Mouse (Mus musculus) CH12.LX (cell line): Measurements from ENCODE around the gene Slc47a2. TPM values are rescaled to one million over a fixed set of nuclear protein-coding genes. Genes with fewer than 3 reads are reported as not detected.

ENCODE experiments used
- DNase-seq: peaks from one replicate; pipeline ENCODE4 v3.0.0-alpha.2; 2013; ENCODE audit errors: extremely low read depth
- H3K27ac ChIP-seq: 2 replicates; pipeline ENCODE4 v1.5.1; 2012; ENCODE audit warnings: low read depth, mild to moderate bottlenecking, control low read depth, moderate library complexity; ENCODE audit not compliant: insufficient read depth
- H3K27me3 ChIP-seq: replicated peaks from 2 replicates; pipeline ENCODE3; 2012; ENCODE audit warnings: inconsistent platforms
- H3K36me3 ChIP-seq, 2 experiments: replicated peaks in 1 of 2; 2 replicates each; pipeline versions ENCODE3 to v1.6.1; 2012; ENCODE audit warnings: inconsistent platforms in 1 of 2, low read length in 1 of 2, mild to moderate bottlenecking in 1 of 2, mixed read lengths in 1 of 2, moderate library complexity in 1 of 2; ENCODE audit not compliant: control insufficient read depth in 1 of 2, insufficient read depth in 1 of 2
- H3K4me1 ChIP-seq, 2 experiments: 2 replicates each; pipeline ENCODE4 v1.6.1; 2012; ENCODE audit warnings: inconsistent platforms in 1 of 2, moderate library complexity in 1 of 2; ENCODE audit not compliant: insufficient read depth in 2 of 2, control insufficient read depth in 1 of 2
- H3K4me2 ChIP-seq: 2 replicates; pipeline ENCODE4 v1.6.1; 2012; ENCODE audit warnings: low read depth, mild to moderate bottlenecking, control low read depth; ENCODE audit not compliant: poor library complexity, insufficient read depth, severe bottlenecking
- H3K4me3 ChIP-seq, 3 experiments: fragments of 150-350 bp in 1 of 3; sonication (generic) in 1 of 3; replicated peaks in 1 of 3; 2 replicates each; pipeline versions ENCODE3 to v1.5.1; 2011 to 2012; ENCODE audit warnings: low read depth in 2 of 3, low read length in 2 of 3, mild to moderate bottlenecking in 2 of 3, moderate library complexity in 2 of 3, control low read depth in 1 of 3, improper control_type of control experiment in 1 of 3, inconsistent platforms in 1 of 3, mixed read lengths in 1 of 3; ENCODE audit not compliant: poor library complexity in 1 of 3
- H3K79me2 ChIP-seq: replicated peaks from 2 replicates; pipeline ENCODE4 v1.6.1; 2012; ENCODE audit warnings: mild to moderate bottlenecking, moderate library complexity; ENCODE audit not compliant: control insufficient read depth, poor library complexity, insufficient read depth, severe bottlenecking; ENCODE audit errors: extremely low read depth
- H3K9ac ChIP-seq: 2 replicates; pipeline ENCODE4 v1.6.1; 2012; ENCODE audit warnings: low read depth, mild to moderate bottlenecking, control low read depth, moderate library complexity; ENCODE audit not compliant: insufficient read depth
- H3K9me3 ChIP-seq: replicated peaks from 2 replicates; pipeline ENCODE3; 2012; ENCODE audit warnings: low read length, inconsistent platforms, mixed read lengths
- BHLHE40 ChIP-seq: IDR thresholded peaks from 2 replicates; pipeline ENCODE4 v1.6.1; 2011; ENCODE audit warnings: mild to moderate bottlenecking, low read depth, low read length, improper control_type of control experiment
- CTCF ChIP-seq, 2 experiments: IDR thresholded peaks in 1 of 2; conservative IDR thresholded peaks in 1 of 2; 2 replicates each; pipeline ENCODE4 v1.5.1; 2011 to 2012; ENCODE audit warnings: low read depth in 2 of 2, low read length in 2 of 2, improper control_type of control experiment in 1 of 2, inconsistent platforms in 1 of 2, mild to moderate bottlenecking in 1 of 2, moderate library complexity in 1 of 2
- E2F4 ChIP-seq: IDR thresholded peaks from 2 replicates; pipeline ENCODE4 v1.6.1; 2011; ENCODE audit warnings: low read depth, low read length, improper control_type of control experiment; ENCODE audit not compliant: insufficient replicate concordance
- ELF1 ChIP-seq: IDR thresholded peaks from 2 replicates; pipeline ENCODE4 v1.6.1; 2014; ENCODE audit warnings: low read depth, mild to moderate bottlenecking, inconsistent platforms, low read length, improper control_type of control experiment
- EP300 ChIP-seq: IDR thresholded peaks from 2 replicates; pipeline ENCODE4 v1.6.1; 2011; ENCODE audit warnings: low read length, improper control_type of control experiment
- ETS1 ChIP-seq: conservative IDR thresholded peaks from 2 replicates; pipeline ENCODE4 v1.6.1; 2012; ENCODE audit warnings: low read depth, mild to moderate bottlenecking, inconsistent platforms, low read length, improper control_type of control experiment, moderate library complexity
- GABPA ChIP-seq: IDR thresholded peaks from 2 replicates; pipeline ENCODE4 v1.6.1; 2012; ENCODE audit warnings: low read depth, low read length, improper control_type of control experiment, inconsistent platforms; ENCODE audit not compliant: insufficient replicate concordance
- HCFC1 ChIP-seq: IDR thresholded peaks from 2 replicates; pipeline ENCODE4 v1.6.1; 2012; ENCODE audit warnings: low read depth, mild to moderate bottlenecking, inconsistent platforms, low read length, improper control_type of control experiment
- IRF4 ChIP-seq: IDR thresholded peaks from 2 replicates; pipeline ENCODE4 v1.6.1; 2014; ENCODE audit warnings: low read depth, mild to moderate bottlenecking, inconsistent platforms, low read length, improper control_type of control experiment
- MAX ChIP-seq: IDR thresholded peaks from 2 replicates; pipeline ENCODE4 v1.6.1; 2011; ENCODE audit warnings: low read length, improper control_type of control experiment
- MXI1 ChIP-seq: IDR thresholded peaks from 2 replicates; pipeline ENCODE4 v1.6.1; 2011; ENCODE audit warnings: mild to moderate bottlenecking, low read depth, low read length, improper control_type of control experiment
- MYC ChIP-seq: IDR thresholded peaks from 2 replicates; pipeline ENCODE4 v1.6.1; 2011; ENCODE audit warnings: low read depth, mild to moderate bottlenecking, improper control_type of control experiment, low read length
- POLR2A ChIP-seq: IDR thresholded peaks from 2 replicates; pipeline ENCODE4 v1.6.1; 2011; ENCODE audit warnings: low read depth, mild to moderate bottlenecking, improper control_type of control experiment, low read length
- POLR2AphosphoS2 ChIP-seq: IDR thresholded peaks from 2 replicates; pipeline ENCODE4 v1.6.1; 2011; ENCODE audit warnings: low read depth, low read length, improper control_type of control experiment
- RAD21 ChIP-seq: IDR thresholded peaks from 2 replicates; pipeline ENCODE4 v1.6.1; 2011; ENCODE audit warnings: low read depth, mild to moderate bottlenecking, low read length, improper control_type of control experiment, moderate library complexity
- SMC3 ChIP-seq: IDR thresholded peaks from 2 replicates; pipeline ENCODE4 v1.6.1; 2011; ENCODE audit warnings: low read depth, low read length, improper control_type of control experiment
- TCF12 ChIP-seq: IDR thresholded peaks from 2 replicates; pipeline ENCODE4 v1.6.1; 2014; ENCODE audit warnings: low read depth, mild to moderate bottlenecking, inconsistent platforms, low read length, improper control_type of control experiment
- UBTF ChIP-seq: IDR thresholded peaks from 2 replicates; pipeline ENCODE4 v1.6.1; 2012; ENCODE audit warnings: low read depth, mild to moderate bottlenecking, inconsistent platforms, low read length, improper control_type of control experiment, moderate library complexity
- ZC3H11A ChIP-seq: IDR thresholded peaks from 2 replicates; pipeline ENCODE4 v1.6.1; 2012; ENCODE audit warnings: low read depth, mild to moderate bottlenecking, inconsistent platforms, low read length, improper control_type of control experiment
- dilution Hi-C: fragments of 300-500 bp; cut with MboI; formaldehyde crosslinking; loops from 2 replicates; pipeline ENCODE4 v1.14.3; 2020; ENCODE audit warnings: low sequenced_read_pairs; ENCODE audit not compliant: extremely low pct_unique_long_range_greater_than_20kb, extremely low pct_ligation_motif_present
- in situ Hi-C: fragments of 300-500 bp; cut with MboI; formaldehyde crosslinking; loops from 3 replicates; pipeline ENCODE4 v1.14.3; 2019; ENCODE audit warnings: low sequenced_read_pairs, low pct_ligation_motif_present, low pct_unique_long_range_greater_than_20kb, mixed read lengths
- polyA plus RNA-seq: library from polyadenylated mRNA; unstranded; fragments of >175 nt; gene quantifications from 2 replicates; pipeline ENCODE4 v1.2.1, GENCODE M21; 2012; ENCODE audit warnings: low read depth; ENCODE audit not compliant: insufficient read length
- total RNA-seq, 2 experiments: library from RNA; depleted of rRNA; stranded (reverse); fragments of 300-350 nt in 1 of 2; fragments of >200 nt in 1 of 2; gene quantifications; 2 replicates each; pipeline ENCODE4 v1.2.3; 2012 to 2014

Gene Slc47a2
- total and polyA plus RNA-seq, 3 experiments = 0.08 to 0.68 (median 0.39) TPM

DNA sequence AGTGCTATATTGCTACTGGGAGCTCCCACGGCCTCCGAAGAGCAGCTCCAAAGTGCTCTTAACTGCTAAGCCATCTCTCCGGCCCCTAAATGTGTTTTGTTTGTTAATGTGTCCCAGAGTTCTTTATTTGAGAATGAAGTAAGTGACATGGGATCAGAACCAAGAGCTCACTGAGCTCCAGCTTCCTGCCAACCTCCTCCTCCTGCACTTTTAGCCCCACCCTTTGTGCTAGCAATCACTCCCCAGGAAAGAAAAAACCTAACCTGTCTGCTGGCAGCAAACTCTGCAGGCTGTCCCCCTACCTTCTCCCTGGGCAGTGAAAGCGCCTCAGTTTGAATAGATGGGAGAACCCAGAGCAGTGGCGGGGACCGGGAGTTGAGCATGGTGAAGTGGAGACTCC is 13.5 kb upstream of the Slc47a2 start:
- no peak overlapping the region for H3K27ac ChIP-seq
- H3K9ac ChIP-seq = no peak overlapping the region
- no peak overlapping the region for H3K4me3 ChIP-seq
- H3K36me3 ChIP-seq = peaks cover 28 to 78% of the 10 kb centered on the region in 2 experiments
- no peaks in the 10 kb centered on the region for H3K79me2 ChIP-seq
- H3K4me1 ChIP-seq = no peaks in the 10 kb centered on the region
- no peak for DNase-seq
- no peak overlapping the region for H3K4me2 ChIP-seq
- H3K27me3 ChIP-seq = peaks cover 2% of the 10 kb centered on the region
- dilution Hi-C loops (no loop called here), in situ Hi-C loops (loop anchor here (5.0 to 10.0 kb wide), 2 partner anchors 151 to 369 kb away; partner anchors contain the start of genes B9d1 and Slc5a10)
- TF ChIP-seq RAD21 (no peak), BHLHE40 (no peak), SMC3 (no peak), IRF4 (no peak), MAX (no peak), HCFC1 (no peak), E2F4 (no peak), POLR2AphosphoS2 (no peak)
- H3K9me3 ChIP-seq = no peaks in the 10 kb centered on the region

DNA sequence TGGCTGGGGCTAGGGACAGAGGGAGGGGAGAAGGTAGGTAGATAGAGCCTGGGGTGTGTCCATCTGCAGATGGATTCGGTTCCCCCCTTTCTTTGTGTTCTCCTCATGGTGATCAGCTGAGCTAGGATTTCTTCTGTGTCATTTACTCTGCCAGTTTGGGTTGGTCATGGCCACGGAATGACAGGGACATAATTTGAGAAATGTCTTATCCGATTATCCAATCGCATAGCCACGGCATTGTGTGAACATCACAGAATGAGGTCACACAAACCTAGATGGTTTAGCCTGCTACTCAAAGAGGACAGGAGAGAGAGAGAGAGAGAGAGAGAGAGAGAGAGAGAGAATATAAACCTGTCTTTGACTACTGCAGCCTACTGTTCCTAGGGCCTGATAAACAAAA is 12.7 kb upstream of the Slc47a2 start:
- peaks cover 28 to 82% of the 10 kb centered on the region in 2 experiments for H3K36me3 ChIP-seq
- H3K4me2 ChIP-seq = no peak overlapping the region
- TF ChIP-seq UBTF (no peak), CTCF (conservative IDR thresholded peaks at IDR 0.05 in 1 of 2, IDR thresholded peaks at IDR 0.05 in 1 of 2; ENCODE audit: low read depth in 2 of 2, low read length in 2 of 2) (no peak), GABPA (no peak)
- dilution Hi-C loops (no loop called here), in situ Hi-C loops (loop anchor here (5.0 to 10.0 kb wide), 2 partner anchors 152 to 369 kb away; partner anchors contain the start of genes B9d1 and Slc5a10)
- no peak overlapping the region for H3K4me3 ChIP-seq
- no peak overlapping the region for H3K9ac ChIP-seq
- no peaks in the 10 kb centered on the region for H3K4me1 ChIP-seq
- H3K27ac ChIP-seq = no peak overlapping the region
- no peak for DNase-seq
- no peaks in the 10 kb centered on the region for H3K79me2 ChIP-seq
- H3K27me3 ChIP-seq = peaks cover 2% of the 10 kb centered on the region
- no peaks in the 10 kb centered on the region for H3K9me3 ChIP-seq

GRCm38 (mm10) chr11:61354346-61354745 is 11.7 kb upstream of the Slc47a2 start:
- H3K9ac ChIP-seq = no peak overlapping the region
- H3K27me3 ChIP-seq = peaks cover 2% of the 10 kb centered on the region
- H3K4me1 ChIP-seq = no peaks in the 10 kb centered on the region
- dilution Hi-C loops = no loop called here
- H3K4me3 ChIP-seq = no peak overlapping the region
- in situ Hi-C loops = loop anchor here (5.0 to 10.0 kb wide), 2 partner anchors 58 to 370 kb away; partner anchors contain the start of gene Slc5a10
- no peaks in the 10 kb centered on the region for H3K9me3 ChIP-seq
- no peak overlapping the region for H3K4me2 ChIP-seq
- H3K79me2 ChIP-seq = no peaks in the 10 kb centered on the region
- TF ChIP-seq HCFC1 (no peak), EP300 (no peak), ELF1 (no peak), E2F4 (no peak), MXI1 (no peak), ZC3H11A (no peak), MYC (no peak), TCF12 (no peak), POLR2A (no peak), ETS1 (no peak)
- TF ChIP-seq, all 38 proteins: peak for 0
- no peak for DNase-seq
- Histone ChIP-seq H3K36me3 (peaks cover 23 to 80% of the 10 kb centered on the region in 2 experiments), H3K27ac (no peak overlapping the region)
